Mouse (Mus musculus) stomach, embryonic 16.5 days (tissue): ENCODE results near the gene Add3. TPM values are rescaled to one million over a fixed set of nuclear protein-coding genes. Genes with fewer than 3 reads are reported as not detected.

Source experiments
- ATAC-seq: fragments of 200-750 bp; cut with Nextera tagmentation; 2 replicates; pipeline ENCODE4 v1.8.0; 2017; ENCODE audit warnings: moderate number of reproducible peaks, moderate TSS enrichment; ENCODE audit not compliant: insufficient read depth, low FRiP score
- H3K27ac ChIP-seq: fragments of 300-500 bp; sonication (generic); 2 replicates; pipeline ENCODE4 v1.5.1; 2014; ENCODE audit warnings: low read length
- H3K27me3 ChIP-seq: fragments of 300-500 bp; sonication (generic); 2 replicates; pipeline ENCODE4 v1.6.1; 2014; ENCODE audit warnings: low read length, control low read depth, mixed read lengths; ENCODE audit not compliant: control insufficient read depth, insufficient read depth
- H3K36me3 ChIP-seq: fragments of 300-500 bp; sonication (generic); 2 replicates; pipeline ENCODE4 v1.6.1; 2014; ENCODE audit warnings: low read length; ENCODE audit not compliant: control insufficient read depth, insufficient read depth
- H3K4me1 ChIP-seq: fragments of 300-500 bp; sonication (generic); 2 replicates; pipeline ENCODE4 v1.6.1; 2014; ENCODE audit warnings: low read length, control low read depth, mixed read lengths; ENCODE audit not compliant: control insufficient read depth, insufficient read depth
- H3K4me2 ChIP-seq: fragments of 300-500 bp; sonication (generic); 2 replicates; pipeline ENCODE4 v1.6.1; 2014; ENCODE audit warnings: low read depth, low read length, mixed read lengths
- H3K4me3 ChIP-seq: fragments of 300-500 bp; sonication (generic); replicated peaks from 2 replicates; pipeline ENCODE4 v1.5.1; 2014; ENCODE audit warnings: mild to moderate bottlenecking, low read length
- H3K9ac ChIP-seq: fragments of 300-500 bp; sonication (generic); 2 replicates; pipeline ENCODE4 v1.6.1; 2014; ENCODE audit warnings: low read length
- H3K9me3 ChIP-seq: fragments of 300-500 bp; sonication (generic); replicated peaks from 2 replicates; pipeline ENCODE4 v1.6.1; 2016; ENCODE audit warnings: low read length, control low read depth; ENCODE audit not compliant: control insufficient read depth
- WGBS: fragments of 180-500 bp; shearing (Covaris S2); extraction: QIAGEN DNeasy Blood & Tissue Kit; methylation state at CpG from one replicate; pipeline ENCODE4 v1.1.7; 2014; 5-methylcytosine and 5-hydroxymethylcytosine counted together
- polyA plus RNA-seq: library from polyadenylated mRNA; unstranded; fragments of >200 nt; fragmentation: Nextera tagmentation; extraction: Ambion mirVana; gene quantifications from 2 replicates; pipeline ENCODE4 v1.2.1, GENCODE M21; 2015

The Add3 gene
- polyA plus RNA-seq, 1 experiment from 2014 or later = 82.6 TPM

DNA sequence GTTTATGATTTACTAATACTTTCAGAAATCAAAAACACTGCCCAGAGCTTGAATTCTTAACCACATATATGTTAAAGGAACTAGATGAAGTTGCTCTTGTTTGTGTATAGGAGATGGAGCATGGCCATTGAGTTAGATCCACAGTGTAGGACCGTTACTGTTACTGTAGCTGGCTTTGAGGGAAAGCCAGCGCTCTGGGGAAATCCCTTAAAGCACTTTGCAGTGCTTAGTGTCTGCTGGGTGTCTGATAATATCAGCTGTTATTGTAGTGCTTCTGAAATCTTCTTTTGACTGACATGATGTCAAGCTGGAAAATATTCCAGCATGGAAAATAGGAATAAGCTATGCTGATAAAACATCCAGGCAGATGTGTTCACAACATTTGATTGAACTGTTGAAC is 33.8 kb downstream of the Add3 start:
- Histone ChIP-seq H3K27ac (no peak overlapping the region), H3K4me1 (peaks cover 8% of the 10 kb centered on the region; the same call in 1 of the 2 replicates), H3K4me3 (no peak overlapping the region), H3K27me3 (no peaks in the 10 kb centered on the region), H3K9me3 (no peaks in the 10 kb centered on the region), H3K9ac (no peak overlapping the region), H3K36me3 (no peaks in the 10 kb centered on the region), H3K4me2 (no peak overlapping the region)
- no peak for ATAC-seq
- WGBS = 80% methylated on average over 2 of the region's 2 CpGs

GRCm38 (mm10) chr19:53175550-53175949 is 35.3 kb downstream of the Add3 start:
- H3K4me1 ChIP-seq = peaks cover 11% of the 10 kb centered on the region
- ATAC-seq = no peak
- no peak overlapping the region for H3K4me3 ChIP-seq
- no peak overlapping the region for H3K4me2 ChIP-seq
- no peaks in the 10 kb centered on the region for H3K27me3 ChIP-seq
- H3K36me3 ChIP-seq = no peaks in the 10 kb centered on the region
- 66% methylated on average over 5 of the region's 5 CpGs for WGBS
- no peak overlapping the region for H3K27ac ChIP-seq
- no peaks in the 10 kb centered on the region for H3K9me3 ChIP-seq
- no peak overlapping the region for H3K9ac ChIP-seq

DNA sequence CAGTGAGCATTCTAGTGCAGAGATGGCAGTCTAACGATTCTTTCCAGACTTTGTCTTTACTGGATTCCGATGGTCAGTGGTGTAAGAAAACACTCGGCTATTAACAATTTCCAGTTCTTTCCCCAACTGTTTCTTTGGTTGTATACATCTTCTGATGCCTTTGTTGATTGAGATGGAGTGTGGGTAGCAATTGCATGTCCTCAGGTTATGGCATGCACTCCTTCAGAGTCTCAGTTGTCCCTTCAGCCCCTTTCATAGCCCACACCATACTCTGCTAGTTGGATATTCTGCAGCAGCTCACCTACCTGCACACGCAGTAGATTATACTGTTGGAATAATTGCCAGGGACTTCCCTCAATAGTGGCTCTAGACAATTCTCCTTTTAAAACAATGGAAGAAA is 36.3 kb downstream of the Add3 start:
- H3K27me3 ChIP-seq = no peaks in the 10 kb centered on the region
- no peak overlapping the region for H3K27ac ChIP-seq
- H3K4me1 ChIP-seq = peaks cover 16% of the 10 kb centered on the region
- H3K36me3 ChIP-seq = no peaks in the 10 kb centered on the region
- 83% methylated on average over 4 of the region's 4 CpGs for WGBS
- no peak for ATAC-seq
- no peaks in the 10 kb centered on the region for H3K9me3 ChIP-seq
- no peak overlapping the region for H3K4me2 ChIP-seq
- H3K9ac ChIP-seq = no peak overlapping the region
- H3K4me3 ChIP-seq = no peak overlapping the region

GRCm38 (mm10) chr19:53178611-53179528 is 38.6 kb downstream of the Add3 start:
- Histone ChIP-seq H3K36me3 (no peaks in the 10 kb centered on the region), H3K27ac (0 out of 2 replicates have a peak overlapping the region, but pooled peaks have one; percentile 8), H3K9me3 (no peaks in the 10 kb centered on the region; the same call in 1 of the 2 replicates), H3K27me3 (no peaks in the 10 kb centered on the region), H3K4me1 (peaks cover 35% of the 10 kb centered on the region), H3K9ac (no peak overlapping the region), H3K4me2 (no peak overlapping the region), H3K4me3 (no peak overlapping the region)
- 85% methylated on average over 20 of the region's 20 CpGs for WGBS
- no peak for ATAC-seq

DNA sequence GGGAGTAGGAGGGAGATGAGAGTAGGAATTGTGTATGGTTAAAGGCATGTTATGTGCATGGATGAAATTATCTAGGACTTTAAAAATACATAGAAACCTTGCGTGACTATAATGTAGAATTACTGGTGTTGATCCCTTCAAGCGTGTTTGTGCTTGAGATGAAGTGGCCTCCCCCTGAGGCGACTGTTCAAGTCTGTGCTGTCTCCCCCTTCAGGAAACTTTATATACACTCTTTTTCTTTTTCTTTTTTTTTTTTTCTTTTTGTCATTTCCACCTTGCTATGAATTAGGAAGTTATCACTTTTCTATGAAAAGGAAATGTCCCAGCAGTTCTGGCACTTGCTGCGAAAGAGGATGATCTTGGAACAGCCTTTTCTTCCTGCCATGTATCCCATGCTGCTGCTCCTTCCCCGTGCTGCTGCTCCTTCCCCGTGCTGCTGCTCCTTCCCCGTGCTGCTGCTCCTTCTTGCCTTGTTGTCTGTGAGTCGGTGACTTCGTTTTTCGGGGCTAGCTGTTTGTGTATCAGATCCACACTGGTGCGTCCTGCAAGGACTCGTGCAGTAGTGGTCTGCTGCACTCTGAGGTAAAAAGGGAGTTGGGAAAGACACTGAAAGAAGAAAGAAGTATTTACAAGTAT is 40.0 kb downstream of the Add3 start:
- H3K27me3 ChIP-seq = no peaks in the 10 kb centered on the region
- ATAC-seq = no peak
- H3K4me1 ChIP-seq = peaks cover 45% of the 10 kb centered on the region
- WGBS = 68% methylated on average over 12 of the region's 12 CpGs
- H3K9ac ChIP-seq = no peak overlapping the region
- H3K9me3 ChIP-seq = no peaks in the 10 kb centered on the region; the same call in 1 of the 2 replicates
- H3K36me3 ChIP-seq = no peaks in the 10 kb centered on the region
- no peak overlapping the region for H3K4me3 ChIP-seq
- H3K27ac ChIP-seq = peak overlapping the region; percentile 80
- no peak overlapping the region for H3K4me2 ChIP-seq

DNA sequence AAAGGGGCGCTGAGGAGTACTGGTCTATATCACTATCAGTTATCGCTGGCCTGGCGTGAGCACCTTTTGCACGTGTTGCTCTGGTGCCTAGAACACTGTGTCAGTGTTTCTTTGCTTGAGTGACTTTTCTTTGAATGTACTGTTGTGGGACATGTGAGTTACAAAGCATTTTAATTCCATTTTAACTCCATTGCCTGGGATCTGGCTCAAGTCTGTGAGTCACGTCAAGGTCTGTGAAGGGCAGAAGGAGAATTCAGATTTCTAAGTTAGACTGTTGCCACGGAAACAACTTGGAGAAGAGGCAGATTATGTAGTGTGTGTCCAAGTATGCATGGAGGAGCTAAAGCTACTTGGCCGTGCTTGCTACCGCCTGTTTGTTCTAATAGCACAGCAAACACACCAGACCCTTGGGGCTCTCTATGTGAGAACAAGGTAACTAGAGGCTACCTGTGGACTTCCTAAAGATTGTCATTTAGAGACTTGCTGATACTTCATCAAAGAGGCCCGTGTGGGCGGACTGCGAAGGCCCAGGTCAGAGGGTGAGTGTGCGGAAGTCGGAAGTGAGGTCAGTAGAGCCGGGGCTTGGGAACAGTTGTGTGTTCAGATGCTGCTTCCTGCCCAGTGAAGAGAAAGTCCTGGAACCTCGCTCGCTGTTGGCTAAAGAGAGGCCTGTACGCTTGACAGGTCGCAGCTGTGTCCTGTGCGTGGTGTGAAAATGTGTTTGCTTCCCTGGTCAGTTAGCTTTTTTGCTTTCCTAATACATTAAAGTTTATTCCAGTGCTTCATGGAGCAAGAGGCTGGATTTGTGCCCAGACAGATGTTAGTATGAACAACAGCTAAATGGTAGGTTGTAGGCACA is 41.0 kb downstream of the Add3 start:
- Histone ChIP-seq H3K9me3 (no peaks in the 10 kb centered on the region; the same call in 1 of the 2 replicates), H3K4me1 (peaks cover 51% of the 10 kb centered on the region), H3K36me3 (no peaks in the 10 kb centered on the region), H3K4me2 (no peak overlapping the region), H3K27ac (peak overlapping the region; percentile 80), H3K9ac (no peak overlapping the region), H3K27me3 (no peaks in the 10 kb centered on the region), H3K4me3 (no peak overlapping the region)
- peak; percentile 65; the same call in 1 of the 2 replicates for ATAC-seq
- 54% methylated on average over 19 of the region's 19 CpGs for WGBS

- WGBS = 44% methylated on average over 9 of the region's 9 CpGs
- Histone ChIP-seq H3K36me3 (no peaks in the 10 kb centered on the region), H3K9me3 (no peaks in the 10 kb centered on the region; the same call in 1 of the 2 replicates), H3K4me3 (no peak overlapping the region), H3K9ac (no peak overlapping the region), H3K27ac (peak overlapping the region; percentile 56), H3K4me2 (peak overlapping the region; percentile 29), H3K4me1 (peaks cover 66% of the 10 kb centered on the region), H3K27me3 (no peaks in the 10 kb centered on the region)
- ATAC-seq = no peak
Measured at GRCm38 (mm10) chr19:53183620-53184019, 43.4 kb downstream of the Add3 start.

DNA sequence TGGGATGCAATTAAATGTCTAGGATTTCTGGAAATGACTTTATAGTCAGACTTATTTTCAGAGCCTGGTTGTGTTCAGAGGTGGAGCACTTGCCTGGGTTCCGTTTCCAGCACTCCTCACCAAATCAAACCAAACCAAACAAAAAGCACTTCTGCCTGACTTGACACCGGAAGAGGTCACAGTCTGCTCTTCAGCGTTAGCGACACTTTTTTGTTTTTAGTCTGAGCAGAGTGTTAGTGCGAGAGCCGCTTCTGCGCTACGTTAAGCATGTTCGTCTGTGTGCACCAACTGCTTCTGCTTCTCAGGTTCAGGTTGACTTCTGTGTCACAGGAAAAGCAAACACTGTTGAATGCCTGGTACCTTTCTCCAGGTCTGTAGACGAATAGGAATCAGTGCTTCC is 44.0 kb downstream of the Add3 start:
- no peak for ATAC-seq
- Histone ChIP-seq H3K4me2 (peak overlapping the region; percentile 29), H3K4me1 (peaks cover 69% of the 10 kb centered on the region), H3K27ac (peak overlapping the region; percentile 56), H3K9me3 (no peaks in the 10 kb centered on the region; the same call in 1 of the 2 replicates), H3K36me3 (no peaks in the 10 kb centered on the region), H3K4me3 (no peak overlapping the region), H3K9ac (0 out of 2 replicates have a peak overlapping the region, but pooled peaks have one; percentile 9), H3K27me3 (no peaks in the 10 kb centered on the region)
- 18% methylated on average over 10 of the region's 10 CpGs for WGBS
